Comparison of ENCODE assay signal across 8 mouse cellular contexts in the genomic region with DNA sequence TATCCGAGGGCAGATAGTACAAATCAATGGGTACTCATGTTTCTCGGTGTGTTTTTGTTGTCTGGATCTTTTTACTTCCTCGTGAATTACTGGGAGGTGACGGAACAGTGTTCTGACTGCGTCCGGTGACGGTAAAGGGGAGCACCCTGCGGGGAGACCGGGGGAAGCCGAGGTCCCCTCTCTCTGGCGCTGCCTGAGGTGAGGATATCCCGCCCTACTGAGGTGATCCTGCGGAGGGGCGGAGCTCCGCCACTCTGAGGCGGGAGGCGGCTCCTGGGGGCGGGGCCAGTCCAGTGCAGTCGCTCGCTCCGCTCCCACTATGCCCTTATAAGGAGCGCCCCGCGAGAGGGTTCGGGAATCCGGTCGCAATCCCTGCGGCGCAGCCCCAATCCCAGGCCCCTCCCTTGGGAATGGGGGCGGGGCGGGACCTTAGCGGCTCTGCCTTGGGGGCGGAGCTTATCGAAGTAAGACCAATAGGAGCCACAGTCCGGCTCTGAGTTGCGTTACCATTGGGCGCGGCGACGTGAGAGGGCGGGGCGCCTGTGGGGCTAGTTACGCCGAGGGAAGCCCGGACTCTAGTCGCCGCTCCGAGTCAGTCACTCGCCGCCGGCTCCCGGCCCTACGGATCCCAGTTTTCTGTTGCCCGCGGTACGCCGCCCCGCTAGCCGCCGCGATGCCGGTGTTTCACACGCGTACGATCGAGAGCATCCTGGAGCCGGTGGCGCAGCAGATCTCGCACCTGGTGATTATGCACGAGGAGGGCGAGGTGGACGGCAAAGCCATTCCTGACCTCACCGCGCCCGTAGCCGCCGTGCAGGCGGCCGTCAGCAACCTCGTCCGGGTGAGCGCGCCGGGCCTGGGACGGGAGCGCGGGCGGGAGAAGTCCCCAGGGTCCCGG. TPM values are rescaled to one million over a fixed set of nuclear protein-coding genes. Genes with fewer than 3 reads are reported as not detected.
DNase-seq lines count a peak whose midpoint lies in the region; ATAC-seq lines count a peak whose summit lies in the region.

TSS of gene Vcl (plus strand) at position 551 of the 898 bp plus-strand sequence.

- peak; percentile 77 for ATAC-seq in megakaryocyte progenitor cell, adult 5-6 weeks (replicated peaks; ENCODE audit: poor library complexity)

- DNase-seq in adipocyte (ENCODE audit: low spot score) = peak; percentile 97
- peak; percentile 99 for DNase-seq in embryo, embryonic 10 days (ENCODE audit: low spot score)
- DNase-seq in gastrocnemius, postnatal 10 days = peak; percentile 99
- DNase-seq in induced T-regulatory cell, adult 2 months (ENCODE audit: low read depth) = peak; percentile 97
- peak; percentile 97 to 99 for DNase-seq in left cerebral cortex, adult 9 months (ENCODE audit: low spot score in 2 of 2)
- peak; percentile 98 for DNase-seq in right cerebral cortex, postnatal 14 days
- DNase-seq in urinary bladder, postnatal 36 days (ENCODE audit: low spot score in 2 of 2) = peak; percentile 97 to 99

RNA-seq across cellular contexts. Expression of gene Vcl, which starts in this region (rescaled TPM):
- total RNA-seq in gastrocnemius, postnatal 10 days (2021) = 100 to 1,000 TPM; 115 to 126 TPM
- 42.9 and 50.6 TPM in 2 replicates for total RNA-seq in megakaryocyte progenitor cell, adult 5-6 weeks (2015)
- 30.0 and 32.3 TPM in 2 replicates for total RNA-seq in megakaryocyte progenitor cell, adult 5-6 weeks (2017)

Comparison
In these comparisons a context has a peak if more than half of its experiments do, and no peak if none do; other contexts are left out.
1. Peak in every context shown above with its lines: DNase-seq and ATAC-seq.